Mouse (Mus musculus): ENCODE measurements around the gene Acad12.

- no peak for TF ChIP-seq POLR2A (IDR thresholded peaks at IDR 0.05; ENCODE audit: borderline replicate concordance, insufficient read depth, low read length)
- TF ChIP-seq CTCF (IDR thresholded peaks at IDR 0.05; ENCODE audit: borderline replicate concordance, insufficient read depth, low read depth, low read length): no peak
These were observed 52.6 kb downstream of the Acad12 start for GRCm38 (mm10) chr5:121566035-121566681.
